Mouse (Mus musculus): Measurements from ENCODE around the gene Sez6l. TPM values are rescaled to one million over a fixed set of nuclear protein-coding genes. Genes with fewer than 3 reads are reported as not detected.

Gene Sez6l
- polyA plus RNA-seq, 1 experiment from 2014 or later, result 32.5 TPM

- WGBS, result 72% methylated on average over 10 of the region's 10 CpGs
- H3K27me3 ChIP-seq (replicated peaks), result no peaks in the 10 kb centered on the region
- H3K4me2 ChIP-seq, result no peak overlapping the region
- H3K36me3 ChIP-seq, result no peaks in the 10 kb centered on the region
- no peak overlapping the region for H3K27ac ChIP-seq (replicated peaks)
- H3K9ac ChIP-seq (replicated peaks), result no peak overlapping the region
- no peak for ATAC-seq (ENCODE audit: low FRiP score)
- H3K4me1 ChIP-seq, result peaks cover 44% of the 10 kb centered on the region
- H3K4me3 ChIP-seq (replicated peaks), result no peak overlapping the region
- H3K9me3 ChIP-seq (replicated peaks), result no peaks in the 10 kb centered on the region
Observed at GRCm38 (mm10) chr5:112554508-112554907, 22.5 kb downstream of the Sez6l start.

- Histone ChIP-seq H3K27ac (replicated peaks) (0 out of 2 replicates have a peak overlapping the region, but pooled peaks have one; percentile 33), H3K4me3 (replicated peaks) (no peak overlapping the region), H3K27me3 (replicated peaks) (no peaks in the 10 kb centered on the region), H3K9me3 (replicated peaks) (no peaks in the 10 kb centered on the region), H3K4me2 (no peak overlapping the region), H3K4me1 (peaks cover 62% of the 10 kb centered on the region), H3K36me3 (no peaks in the 10 kb centered on the region), H3K9ac (replicated peaks) (no peak overlapping the region)
- ATAC-seq (ENCODE audit: low FRiP score), result no peak
- WGBS, result 85% methylated on average over 15 of the region's 15 CpGs
Observed at GRCm38 (mm10) chr5:112552786-112553185, 24.2 kb downstream of the Sez6l start.

GRCm38 (mm10) chr5:112551975-112552728 is 24.8 kb downstream of the Sez6l start:
- Histone ChIP-seq H3K9me3 (replicated peaks) (no peaks in the 10 kb centered on the region), H3K36me3 (no peaks in the 10 kb centered on the region), H3K27me3 (replicated peaks) (no peaks in the 10 kb centered on the region), H3K4me1 (peaks cover 64% of the 10 kb centered on the region), H3K4me2 (peak overlapping the region; percentile 39), H3K27ac (replicated peaks) (peak overlapping the region; percentile 80), H3K9ac (replicated peaks) (no peak overlapping the region), H3K4me3 (replicated peaks) (no peak overlapping the region)
- peak; percentile 76 for ATAC-seq (ENCODE audit: low FRiP score)
- 31% methylated on average over 16 of the region's 17 CpGs for WGBS

- Histone ChIP-seq H3K27me3 (replicated peaks) (no peaks in the 10 kb centered on the region), H3K36me3 (no peaks in the 10 kb centered on the region), H3K4me2 (no peak overlapping the region; the same call in 1 of the 2 replicates), H3K4me1 (peaks cover 68% of the 10 kb centered on the region), H3K4me3 (replicated peaks) (no peak overlapping the region), H3K9ac (replicated peaks) (no peak overlapping the region), H3K9me3 (replicated peaks) (no peaks in the 10 kb centered on the region), H3K27ac (replicated peaks) (peak overlapping the region; percentile 65)
- no peak for ATAC-seq (ENCODE audit: low FRiP score)
- WGBS, result 20% methylated on average over 12 of the region's 12 CpGs
Observed at GRCm38 (mm10) chr5:112548846-112549620, 28.0 kb downstream of the Sez6l start.

- Histone ChIP-seq H3K27ac (replicated peaks) (no peak overlapping the region), H3K9me3 (replicated peaks) (no peaks in the 10 kb centered on the region), H3K27me3 (replicated peaks) (no peaks in the 10 kb centered on the region), H3K4me1 (peaks cover 63% of the 10 kb centered on the region), H3K36me3 (no peaks in the 10 kb centered on the region), H3K9ac (replicated peaks) (no peak overlapping the region), H3K4me2 (no peak overlapping the region), H3K4me3 (replicated peaks) (no peak overlapping the region)
- ATAC-seq (ENCODE audit: low FRiP score), result no peak
- 45% methylated on average over 6 of the region's 6 CpGs for WGBS
Observed at GRCm38 (mm10) chr5:112546771-112547170, 30.2 kb downstream of the Sez6l start.

GRCm38 (mm10) chr5:112538295-112538694 is 38.7 kb downstream of the Sez6l start:
- H3K36me3 ChIP-seq, result no peaks in the 10 kb centered on the region
- H3K27ac ChIP-seq (replicated peaks), result no peak overlapping the region
- peaks cover 33% of the 10 kb centered on the region for H3K4me1 ChIP-seq
- H3K27me3 ChIP-seq (replicated peaks), result no peaks in the 10 kb centered on the region
- H3K9ac ChIP-seq (replicated peaks), result no peak overlapping the region
- 68% methylated on average over 3 of the region's 3 CpGs for WGBS
- no peak overlapping the region for H3K4me3 ChIP-seq (replicated peaks)
- no peak for ATAC-seq (ENCODE audit: low FRiP score)
- H3K9me3 ChIP-seq (replicated peaks), result no peaks in the 10 kb centered on the region
- H3K4me2 ChIP-seq, result no peak overlapping the region

GRCm38 (mm10) chr5:112535868-112536267 is 41.1 kb downstream of the Sez6l start:
- no peak overlapping the region for H3K27ac ChIP-seq (replicated peaks)
- 0 out of 2 replicates have a peak, but pooled peaks cover 3% of the 10 kb centered on the region for H3K36me3 ChIP-seq
- 72% methylated on average over 12 of the region's 12 CpGs for WGBS
- ATAC-seq (ENCODE audit: low FRiP score), result no peak
- H3K9me3 ChIP-seq (replicated peaks), result no peaks in the 10 kb centered on the region
- no peak overlapping the region for H3K9ac ChIP-seq (replicated peaks)
- H3K4me2 ChIP-seq, result no peak overlapping the region
- no peaks in the 10 kb centered on the region for H3K27me3 ChIP-seq (replicated peaks)
- H3K4me3 ChIP-seq (replicated peaks), result no peak overlapping the region
- peaks cover 25% of the 10 kb centered on the region for H3K4me1 ChIP-seq

GRCm38 (mm10) chr5:112534146-112534545 is 42.8 kb downstream of the Sez6l start:
- H3K27ac ChIP-seq (replicated peaks), result no peak overlapping the region
- 0 out of 2 replicates have a peak, but pooled peaks cover 3% of the 10 kb centered on the region for H3K36me3 ChIP-seq
- ATAC-seq (ENCODE audit: low FRiP score), result 0 out of 2 replicates have a peak, but pooled peaks have one; percentile 14
- H3K27me3 ChIP-seq (replicated peaks), result no peaks in the 10 kb centered on the region
- H3K4me3 ChIP-seq (replicated peaks), result no peak overlapping the region
- 39% methylated on average over 11 of the region's 11 CpGs for WGBS
- H3K9ac ChIP-seq (replicated peaks), result no peak overlapping the region
- H3K4me1 ChIP-seq, result peaks cover 25% of the 10 kb centered on the region
- H3K4me2 ChIP-seq, result no peak overlapping the region
- no peaks in the 10 kb centered on the region for H3K9me3 ChIP-seq (replicated peaks)

- Histone ChIP-seq H3K4me1 (peaks cover 30% of the 10 kb centered on the region), H3K4me2 (no peak overlapping the region), H3K36me3 (0 out of 2 replicates have a peak, but pooled peaks cover 3% of the 10 kb centered on the region), H3K9ac (replicated peaks) (no peak overlapping the region), H3K9me3 (replicated peaks) (no peaks in the 10 kb centered on the region), H3K4me3 (replicated peaks) (no peak overlapping the region), H3K27ac (replicated peaks) (no peak overlapping the region), H3K27me3 (replicated peaks) (no peaks in the 10 kb centered on the region)
- ATAC-seq (ENCODE audit: low FRiP score), result 0 out of 2 replicates have a peak, but pooled peaks have one; percentile 4
- WGBS, result 50% methylated on average over 16 of the region's 16 CpGs
Observed at GRCm38 (mm10) chr5:112533312-112534075, 43.5 kb downstream of the Sez6l start.

- Histone ChIP-seq H3K4me3 (replicated peaks) (no peak overlapping the region), H3K4me2 (no peak overlapping the region), H3K27me3 (replicated peaks) (no peaks in the 10 kb centered on the region), H3K4me1 (peaks cover 30% of the 10 kb centered on the region), H3K9me3 (replicated peaks) (no peaks in the 10 kb centered on the region), H3K36me3 (0 out of 2 replicates have a peak, but pooled peaks cover 3% of the 10 kb centered on the region), H3K9ac (replicated peaks) (no peak overlapping the region), H3K27ac (replicated peaks) (no peak overlapping the region; the same call in 1 of the 2 replicates)
- ATAC-seq (ENCODE audit: low FRiP score), result 0 out of 2 replicates have a peak, but pooled peaks have one; percentile 30
- 82% methylated on average over 5 of the region's 5 CpGs for WGBS
Observed at GRCm38 (mm10) chr5:112532894-112533293, 44.1 kb downstream of the Sez6l start.

GRCm38 (mm10) chr5:112532210-112532609 is 44.8 kb downstream of the Sez6l start:
- H3K36me3 ChIP-seq, result 0 out of 2 replicates have a peak, but pooled peaks cover 3% of the 10 kb centered on the region
- no peaks in the 10 kb centered on the region for H3K27me3 ChIP-seq (replicated peaks)
- H3K9me3 ChIP-seq (replicated peaks), result no peaks in the 10 kb centered on the region
- H3K4me2 ChIP-seq, result no peak overlapping the region
- peak overlapping the region; percentile 9; the same call in 1 of the 2 replicates for H3K27ac ChIP-seq (replicated peaks)
- H3K4me1 ChIP-seq, result peaks cover 30% of the 10 kb centered on the region
- 68% methylated on average over 8 of the region's 8 CpGs for WGBS
- ATAC-seq (ENCODE audit: low FRiP score), result no peak
- no peak overlapping the region for H3K9ac ChIP-seq (replicated peaks)
- no peak overlapping the region for H3K4me3 ChIP-seq (replicated peaks)

Measured in neural tube, embryonic 15.5 days (tissue).